Mouse (Mus musculus) limb, embryonic 14.5 days (tissue): ENCODE measurements around the gene Bcs1l. TPM values are rescaled to one million over a fixed set of nuclear protein-coding genes. Genes with fewer than 3 reads are reported as not detected.
A peak's percentile ranks its signal among the peaks of the same experiment; 100 is the strongest.

Experiments used
- ATAC-seq: fragments of 200-750 bp; cut with Nextera tagmentation; 2 replicates; pipeline ENCODE4 v1.8.0; 2017; ENCODE audit warnings: low read depth, moderate number of reproducible peaks, moderate TSS enrichment; ENCODE audit not compliant: low FRiP score
- DNase-seq: peaks from one replicate; pipeline ENCODE4 v3.0.0-alpha.2; 2015; ENCODE audit warnings: low spot score
- H3K27ac ChIP-seq: fragments of 300-500 bp; sonication (generic); replicated peaks from 2 replicates; pipeline ENCODE4 v1.5.1; 2014; ENCODE audit warnings: low read depth, mild to moderate bottlenecking, low read length, moderate library complexity, mixed read lengths
- H3K27me3 ChIP-seq: fragments of 300-500 bp; sonication (generic); 2 replicates; pipeline ENCODE4 v1.6.1; 2014; ENCODE audit warnings: low read length, mixed read lengths; ENCODE audit not compliant: control insufficient read depth, insufficient read depth
- H3K36me3 ChIP-seq: fragments of 300-500 bp; sonication (generic); 2 replicates; pipeline ENCODE4 v1.6.1; 2014; ENCODE audit warnings: mild to moderate bottlenecking, low read length, moderate library complexity, mixed read lengths; ENCODE audit not compliant: control insufficient read depth, insufficient read depth
- H3K4me1 ChIP-seq: fragments of 300-500 bp; sonication (generic); 2 replicates; pipeline ENCODE4 v1.6.1; 2014; ENCODE audit warnings: antibody characterized with exemption, low read length, mixed read lengths; ENCODE audit not compliant: control insufficient read depth, insufficient read depth
- H3K4me2 ChIP-seq: fragments of 300-500 bp; sonication (generic); replicated peaks from 2 replicates; pipeline ENCODE4 v1.6.1; 2014; ENCODE audit warnings: low read depth, mild to moderate bottlenecking, low read length, moderate library complexity; ENCODE audit not compliant: severe bottlenecking
- H3K4me3 ChIP-seq: fragments of 300-500 bp; sonication (generic); replicated peaks from 2 replicates; pipeline ENCODE4 v1.5.1; 2014; ENCODE audit warnings: low read length
- H3K9ac ChIP-seq: fragments of 300-500 bp; sonication (generic); 2 replicates; pipeline ENCODE4 v1.6.1; 2014; ENCODE audit warnings: mild to moderate bottlenecking, low read depth, low read length, moderate library complexity; ENCODE audit not compliant: severe bottlenecking
- H3K9me3 ChIP-seq: fragments of 300-500 bp; sonication (generic); 2 replicates; pipeline ENCODE4 v1.6.1; 2016; ENCODE audit warnings: low read length; ENCODE audit not compliant: control insufficient read depth
- POLR2A ChIP-seq: fragments of 200-500 bp; IDR thresholded peaks from 2 replicates; pipeline ENCODE4 v1.8.0; 2012; ENCODE audit warnings: inconsistent platforms, mild to moderate bottlenecking, moderate library complexity, borderline replicate concordance; ENCODE audit not compliant: insufficient read depth, insufficient read length; ENCODE audit errors: extremely low read depth
- WGBS: fragments of 180-500 bp; shearing (Covaris S2); extraction: QIAGEN DNeasy Blood & Tissue Kit; methylation state at CpG from one replicate; pipeline ENCODE4 v1.1.7; 2014; 5-methylcytosine and 5-hydroxymethylcytosine counted together
- polyA plus RNA-seq, 2 experiments: library from polyadenylated mRNA; depleted of rRNA in 1 of 2; stranded (reverse) in 1 of 2; unstranded in 1 of 2; fragments of >200 nt; fragmentation: Nextera tagmentation in 1 of 2; extraction: Ambion mirVana in 1 of 2; gene quantifications; 2 replicates each; pipeline versions ENCODE4 v1.2.1 to v1.2.3; 2012 to 2014

The Bcs1l gene
- polyA plus RNA-seq, 2 experiments, result 16.6 to 22.4 TPM

- ATAC-seq, result no peak
- Histone ChIP-seq H3K4me3 (no peak overlapping the region), H3K36me3 (peaks cover 78% of the 10 kb centered on the region), H3K9ac (no peak overlapping the region), H3K9me3 (no peaks in the 10 kb centered on the region), H3K27me3 (no peaks in the 10 kb centered on the region), H3K4me2 (no peak overlapping the region), H3K4me1 (no peaks in the 10 kb centered on the region), H3K27ac (no peak overlapping the region)
- WGBS, result 89% methylated on average over 8 of the region's 8 CpGs
- DNase-seq, result no peak
- TF ChIP-seq POLR2A, result no peak
These were observed 6.3 kb downstream of the Bcs1l start for GRCm38 (mm10) chr1:74594434-74594833.

GRCm38 (mm10) chr1:74600501-74601266 is 12.6 kb downstream of the Bcs1l start:
- no peaks in the 10 kb centered on the region for H3K9me3 ChIP-seq
- no peak overlapping the region for H3K27ac ChIP-seq
- H3K4me3 ChIP-seq, result peak overlapping the region; percentile 84
- H3K27me3 ChIP-seq, result no peaks in the 10 kb centered on the region
- DNase-seq, result no peak
- peak overlapping the region; percentile 83 for H3K9ac ChIP-seq
- peaks cover 32% of the 10 kb centered on the region for H3K36me3 ChIP-seq
- peak overlapping the region; percentile 78 for H3K4me2 ChIP-seq
- peak; percentile 66 for ATAC-seq
- H3K4me1 ChIP-seq, result peaks cover 11% of the 10 kb centered on the region
- no peak for TF ChIP-seq POLR2A
- WGBS, result 10% methylated on average over 21 of the region's 26 CpGs

- Histone ChIP-seq H3K9ac (peak within 1 kb of the TSS; percentile 83), H3K4me1 (peaks cover 11% of the 10 kb centered on the region), H3K36me3 (peaks cover 26% of the 10 kb centered on the region), H3K9me3 (no peaks in the 10 kb centered on the region), H3K27me3 (no peaks in the 10 kb centered on the region), H3K4me2 (peak within 1 kb of the TSS; percentile 78), H3K27ac (no peak within 1 kb of the TSS), H3K4me3 (peak within 1 kb of the TSS; percentile 84)
- TF ChIP-seq POLR2A, result peak; percentile 86; the same call in 1 of the 2 replicates
- DNase-seq (peak; percentile 94), ATAC-seq (peak; percentile 88)
- 6% methylated on average over 25 of the region's 25 CpGs for WGBS
These were observed 13.3 kb downstream of the Bcs1l start, which contains the start of the genes Rnf25 and Stk36 for GRCm38 (mm10) chr1:74601267-74601962. Rnf25 (minus strand) TSS chr1:74601397. Stk36 (plus strand) TSS chr1:74601445.

- Histone ChIP-seq H3K9ac (no peak overlapping the region), H3K4me2 (no peak overlapping the region), H3K4me1 (no peaks in the 10 kb centered on the region), H3K27ac (no peak overlapping the region), H3K36me3 (0 out of 2 replicates have a peak, but pooled peaks cover 16% of the 10 kb centered on the region), H3K27me3 (no peaks in the 10 kb centered on the region), H3K9me3 (no peaks in the 10 kb centered on the region), H3K4me3 (no peak overlapping the region)
- ATAC-seq, result no peak
- DNase-seq, result no peak
- WGBS, result 91% methylated on average over 1 of the region's 1 CpGs
- no peak for TF ChIP-seq POLR2A
These were observed 36.1 kb downstream of the Bcs1l start for GRCm38 (mm10) chr1:74624183-74624582.

- ATAC-seq, result no peak
- Histone ChIP-seq H3K27me3 (no peaks in the 10 kb centered on the region), H3K27ac (no peak overlapping the region), H3K9me3 (no peaks in the 10 kb centered on the region), H3K4me3 (no peak overlapping the region), H3K9ac (no peak overlapping the region), H3K36me3 (0 out of 2 replicates have a peak, but pooled peaks cover 16% of the 10 kb centered on the region), H3K4me1 (no peaks in the 10 kb centered on the region), H3K4me2 (no peak overlapping the region)
- 91% methylated on average over 4 of the region's 4 CpGs for WGBS
- TF ChIP-seq POLR2A, result no peak
- no peak for DNase-seq
These were observed 38.0 kb downstream of the Bcs1l start for GRCm38 (mm10) chr1:74626076-74626475.
